Mouse (Mus musculus) limb, embryonic 11.5 days (tissue): ENCODE data around the gene Herc4. TPM values are rescaled to one million over a fixed set of nuclear protein-coding genes. Genes with fewer than 3 reads are reported as not detected.
"Not testable (repeated sequence)": the region's sequence is repeated elsewhere in the genome, so short reads cannot be mapped to it uniquely, and the experiment has no call there.

Experiments
- ATAC-seq: fragments of 200-750 bp; cut with Nextera tagmentation; 2 replicates; pipeline ENCODE4 v1.8.0; 2017; ENCODE audit warnings: low read depth; ENCODE audit not compliant: insufficient number of reproducible peaks, low FRiP score, low TSS enrichment
- DNase-seq: peaks from one replicate; pipeline ENCODE4 v3.0.0-alpha.2; 2015; ENCODE audit warnings: low spot score
- H3K27ac ChIP-seq: fragments of 300-500 bp; sonication (generic); replicated peaks from 2 replicates; pipeline ENCODE4 v1.5.1; 2014; ENCODE audit warnings: low read depth, mild to moderate bottlenecking, low read length
- H3K27me3 ChIP-seq: fragments of 300-500 bp; sonication (generic); 2 replicates; pipeline ENCODE4 v1.6.1; 2014; ENCODE audit warnings: mild to moderate bottlenecking, low read length, mixed read lengths; ENCODE audit not compliant: control insufficient read depth, insufficient read depth
- H3K36me3 ChIP-seq: fragments of 300-500 bp; sonication (generic); 2 replicates; pipeline ENCODE4 v1.6.1; 2014; ENCODE audit warnings: mild to moderate bottlenecking, low read length, moderate library complexity, mixed read lengths; ENCODE audit not compliant: control insufficient read depth, insufficient read depth
- H3K4me1 ChIP-seq: fragments of 300-500 bp; sonication (generic); 2 replicates; pipeline ENCODE4 v1.6.1; 2014; ENCODE audit warnings: low read length, mixed read lengths; ENCODE audit not compliant: control insufficient read depth, insufficient read depth
- H3K4me2 ChIP-seq: fragments of 300-500 bp; sonication (generic); 2 replicates; pipeline ENCODE4 v1.6.1; 2014; ENCODE audit warnings: low read depth, mild to moderate bottlenecking, moderate library complexity; ENCODE audit not compliant: severe bottlenecking
- H3K4me3 ChIP-seq: fragments of 300-500 bp; sonication (generic); 2 replicates; pipeline ENCODE4 v1.5.1; 2014; ENCODE audit warnings: low read depth, low read length
- H3K9ac ChIP-seq: fragments of 300-500 bp; sonication (generic); 2 replicates; pipeline ENCODE4 v1.6.1; 2014; ENCODE audit warnings: mild to moderate bottlenecking, low read length
- H3K9me3 ChIP-seq: fragments of 300-500 bp; sonication (generic); 2 replicates; pipeline ENCODE4 v1.6.1; 2016; ENCODE audit warnings: low read length; ENCODE audit not compliant: control insufficient read depth
- WGBS: fragments of 180-500 bp; shearing (Covaris S2); extraction: QIAGEN DNeasy Blood & Tissue Kit; methylation state at CpG from one replicate; pipeline ENCODE4 v1.1.7; 2014; 5-methylcytosine and 5-hydroxymethylcytosine counted together
- polyA plus RNA-seq: library from polyadenylated mRNA; unstranded; fragments of >200 nt; fragmentation: Nextera tagmentation; extraction: Ambion mirVana; gene quantifications from 2 replicates; pipeline ENCODE4 v1.2.1, GENCODE M21; 2014

Gene Herc4
- polyA plus RNA-seq, 1 experiment from 2014 or later, result 50.8 TPM

DNA sequence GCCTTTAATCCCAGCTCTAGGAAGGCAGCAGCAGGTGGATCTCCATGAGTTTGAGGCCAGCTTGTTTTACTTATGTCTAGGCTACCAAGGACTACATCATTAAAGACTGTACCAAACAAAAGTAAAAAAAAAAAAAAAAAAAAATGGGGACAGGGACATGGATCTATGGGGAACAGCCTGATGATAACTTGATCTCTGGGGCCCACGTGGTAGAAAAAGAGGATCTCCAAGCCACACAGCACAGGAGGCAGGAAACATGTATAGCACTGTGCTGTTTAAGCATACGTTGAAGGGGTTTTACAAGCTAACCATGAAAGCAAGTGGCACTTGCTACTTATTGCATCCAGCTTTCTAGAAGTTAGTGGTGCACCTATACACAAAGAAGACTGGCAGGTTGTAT is 97.7 kb downstream of the Herc4 start:
- no peak for DNase-seq
- no peaks in the 10 kb centered on the region for H3K27me3 ChIP-seq
- 83% methylated on average over 2 of the region's 2 CpGs for WGBS
- peaks cover under 1% of the 10 kb centered on the region; the same call in 1 of the 2 replicates for H3K36me3 ChIP-seq
- peaks cover 6% of the 10 kb centered on the region; the same call in 1 of the 2 replicates for H3K4me1 ChIP-seq
- no peak for ATAC-seq
- H3K4me3 ChIP-seq, result no peak overlapping the region
- H3K9me3 ChIP-seq, result no peaks in the 10 kb centered on the region
- no peak overlapping the region for H3K4me2 ChIP-seq
- no peak overlapping the region for H3K27ac ChIP-seq
- no peak overlapping the region for H3K9ac ChIP-seq

DNA sequence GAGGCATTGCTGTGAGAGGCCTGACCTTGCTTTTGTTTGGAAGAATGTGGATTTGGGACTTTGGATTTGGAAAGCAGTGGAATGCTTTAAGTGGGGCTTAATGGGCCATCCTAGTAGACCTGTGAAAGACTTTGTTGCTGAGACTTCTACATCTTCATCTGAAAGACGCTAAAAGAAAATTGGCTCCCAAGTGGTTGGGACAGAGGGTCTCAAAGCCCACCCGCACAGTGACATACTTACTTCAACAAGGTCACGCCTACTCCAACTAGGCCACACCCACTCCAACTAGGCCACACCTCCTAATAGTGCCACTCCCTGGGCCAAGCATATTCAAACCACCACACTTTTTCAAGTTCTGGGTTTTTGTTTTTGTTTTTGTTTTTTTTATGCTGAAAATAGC is 101.1 kb downstream of the Herc4 start:
- DNase-seq (no peak), ATAC-seq (no peak)
- no peak overlapping the region for H3K4me3 ChIP-seq
- WGBS, result 95% methylated on average over 3 of the region's 3 CpGs
- no peak overlapping the region for H3K9ac ChIP-seq
- no peak overlapping the region for H3K4me2 ChIP-seq
- H3K4me1 ChIP-seq, result no peaks in the 10 kb centered on the region
- no peaks in the 10 kb centered on the region for H3K27me3 ChIP-seq
- no peak overlapping the region for H3K27ac ChIP-seq
- no peaks in the 10 kb centered on the region for H3K36me3 ChIP-seq
- H3K9me3 ChIP-seq, result no peaks in the 10 kb centered on the region

DNA sequence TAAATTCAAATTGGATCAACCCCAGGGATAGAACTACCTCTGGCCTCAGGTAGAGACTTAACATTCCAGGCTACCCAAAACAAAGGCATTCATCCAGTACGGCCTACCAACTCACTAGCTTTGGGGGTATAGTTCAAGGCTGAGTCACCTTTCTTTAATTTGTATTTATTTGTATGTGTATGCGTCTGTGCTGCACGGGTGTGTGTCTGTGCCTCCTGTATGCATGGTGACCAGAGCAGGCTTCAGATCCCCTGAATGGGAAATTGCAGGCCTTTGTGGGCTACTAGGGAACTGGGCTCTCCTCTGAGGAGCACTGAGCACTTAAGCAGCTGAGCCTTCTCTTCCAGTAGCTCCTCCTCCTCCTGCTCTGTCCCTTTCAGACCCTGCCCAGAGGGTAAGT is 104.7 kb downstream of the Herc4 start:
- no peak overlapping the region for H3K4me2 ChIP-seq
- no peak for ATAC-seq

DNA sequence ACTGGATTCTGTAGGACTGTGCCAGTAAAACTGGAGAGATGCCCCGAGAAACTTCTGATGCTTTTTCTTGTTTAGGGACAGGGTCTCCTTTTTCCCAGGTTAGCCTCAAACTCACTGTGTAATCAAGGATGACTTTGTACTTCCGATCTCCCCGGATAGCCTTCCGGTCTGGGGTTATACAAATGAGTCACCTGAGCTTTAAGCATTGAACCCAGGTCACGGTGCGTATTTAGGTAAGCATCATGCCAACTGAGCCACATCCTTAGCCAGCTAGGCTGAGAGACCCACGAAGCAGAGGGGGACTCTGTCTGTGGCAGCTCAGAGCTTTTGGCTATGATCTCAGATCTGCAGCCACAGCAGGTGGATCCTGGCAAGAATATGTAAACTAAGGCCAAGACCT is 107.1 kb downstream of the Herc4 start:
- 92% methylated on average over 7 of the region's 7 CpGs for WGBS

More for the DNA sequence above, 104.7 kb downstream of the Herc4 start:
- H3K4me3 ChIP-seq, result no peak overlapping the region
- no peak overlapping the region for H3K27ac ChIP-seq
- H3K4me1 ChIP-seq, result no peaks in the 10 kb centered on the region
- no peaks in the 10 kb centered on the region for H3K9me3 ChIP-seq
- no peaks in the 10 kb centered on the region for H3K27me3 ChIP-seq
- H3K9ac ChIP-seq, result no peak overlapping the region
- DNase-seq, result no peak
- no peaks in the 10 kb centered on the region for H3K36me3 ChIP-seq
- WGBS, result 75% methylated on average over 3 of the region's 3 CpGs

DNA sequence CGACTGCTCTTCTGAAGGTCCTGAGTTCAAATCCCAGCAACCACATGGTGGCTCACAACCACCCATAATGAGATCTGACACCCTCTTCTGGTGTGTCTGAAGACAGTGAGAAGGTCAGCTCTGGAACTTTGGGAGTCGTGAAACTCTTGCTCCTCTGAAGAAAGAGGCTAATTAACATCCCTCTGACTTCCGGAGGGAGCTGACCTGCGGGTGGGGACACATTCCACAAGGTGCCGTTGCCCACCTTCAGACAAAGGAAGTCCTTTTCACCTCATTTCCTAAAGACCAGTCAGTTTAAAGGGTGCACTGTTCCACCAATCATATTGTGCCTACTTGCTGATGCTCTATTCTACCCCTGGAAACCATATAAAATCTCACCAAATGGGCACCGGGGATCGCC is 107.5 kb downstream of the Herc4 start:
- H3K27ac ChIP-seq, H3K9me3 ChIP-seq, H3K27me3 ChIP-seq, DNase-seq, H3K4me2 ChIP-seq, ATAC-seq, H3K4me3 ChIP-seq, H3K36me3 ChIP-seq, H3K9ac ChIP-seq, H3K4me1 ChIP-seq: not testable (repeated sequence)
- WGBS, result 85% methylated on average over 7 of the region's 7 CpGs

More for the DNA sequence above, 107.1 kb downstream of the Herc4 start:
- no peak for DNase-seq
- H3K4me3 ChIP-seq, result no peak overlapping the region
- H3K9me3 ChIP-seq, result no peaks in the 10 kb centered on the region
- H3K4me2 ChIP-seq, result no peak overlapping the region
- no peaks in the 10 kb centered on the region for H3K27me3 ChIP-seq
- no peak overlapping the region for H3K9ac ChIP-seq
- H3K4me1 ChIP-seq, result no peaks in the 10 kb centered on the region
- no peak for ATAC-seq
- no peak overlapping the region for H3K27ac ChIP-seq
- no peaks in the 10 kb centered on the region for H3K36me3 ChIP-seq

DNA sequence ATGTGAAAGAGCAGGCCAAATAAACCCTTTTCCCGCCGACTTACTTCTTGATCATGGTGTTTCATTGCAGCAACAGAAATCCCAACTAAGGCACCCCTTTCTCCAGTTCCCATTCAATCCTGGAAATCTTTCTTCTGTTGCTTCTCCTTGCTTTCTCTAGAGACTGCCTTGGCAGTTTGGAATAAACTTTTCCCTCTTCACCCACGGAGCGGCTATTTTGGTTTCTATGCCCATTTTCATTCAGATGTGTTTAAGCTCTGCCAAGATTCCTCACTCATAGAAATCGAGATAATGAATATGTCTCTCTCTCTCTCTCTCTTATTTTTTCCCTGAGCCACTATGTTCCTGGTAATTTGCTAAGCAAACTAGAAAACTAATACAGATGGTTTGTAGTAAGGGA is 108.5 kb downstream of the Herc4 start:
- DNase-seq, result no peak
- Histone ChIP-seq H3K36me3 (no peaks in the 10 kb centered on the region), H3K9me3 (no peaks in the 10 kb centered on the region), H3K27ac (no peak overlapping the region), H3K4me1 (no peaks in the 10 kb centered on the region), H3K4me2 (no peak overlapping the region), H3K9ac (no peak overlapping the region), H3K4me3 (no peak overlapping the region), H3K27me3 (no peaks in the 10 kb centered on the region)
- ATAC-seq, result no peak
- 90% methylated on average over 5 of the region's 5 CpGs for WGBS

DNA sequence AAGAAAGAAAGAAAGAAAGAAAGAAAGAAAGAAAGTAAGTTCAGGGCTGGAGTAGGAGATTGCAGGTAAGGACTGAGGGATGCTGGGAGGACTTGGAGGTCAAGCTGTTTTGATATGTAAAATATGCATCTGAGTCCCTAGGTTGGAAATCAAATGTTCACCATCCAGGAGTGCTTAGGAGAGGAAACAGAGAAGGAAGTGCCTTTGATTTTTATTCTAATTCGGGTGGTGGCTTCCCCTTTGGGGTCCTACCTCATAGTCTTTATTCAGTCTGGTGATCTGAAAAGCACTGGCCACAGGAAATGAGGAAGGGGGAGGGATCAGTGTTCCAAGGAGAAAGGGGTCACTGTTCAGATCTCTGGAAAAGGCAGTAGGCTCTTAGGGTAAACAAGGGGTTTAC is 116.9 kb downstream of the Herc4 start:
- ATAC-seq, result no peak
- no peak overlapping the region for H3K27ac ChIP-seq
- no peak overlapping the region for H3K4me3 ChIP-seq
- H3K27me3 ChIP-seq, result no peaks in the 10 kb centered on the region
- H3K9ac ChIP-seq, result no peak overlapping the region
- no peaks in the 10 kb centered on the region for H3K36me3 ChIP-seq
- H3K4me1 ChIP-seq, result no peaks in the 10 kb centered on the region
- 61% methylated on average over 1 of the region's 1 CpGs for WGBS
- no peak for DNase-seq
- no peaks in the 10 kb centered on the region for H3K9me3 ChIP-seq
- no peak overlapping the region for H3K4me2 ChIP-seq

DNA sequence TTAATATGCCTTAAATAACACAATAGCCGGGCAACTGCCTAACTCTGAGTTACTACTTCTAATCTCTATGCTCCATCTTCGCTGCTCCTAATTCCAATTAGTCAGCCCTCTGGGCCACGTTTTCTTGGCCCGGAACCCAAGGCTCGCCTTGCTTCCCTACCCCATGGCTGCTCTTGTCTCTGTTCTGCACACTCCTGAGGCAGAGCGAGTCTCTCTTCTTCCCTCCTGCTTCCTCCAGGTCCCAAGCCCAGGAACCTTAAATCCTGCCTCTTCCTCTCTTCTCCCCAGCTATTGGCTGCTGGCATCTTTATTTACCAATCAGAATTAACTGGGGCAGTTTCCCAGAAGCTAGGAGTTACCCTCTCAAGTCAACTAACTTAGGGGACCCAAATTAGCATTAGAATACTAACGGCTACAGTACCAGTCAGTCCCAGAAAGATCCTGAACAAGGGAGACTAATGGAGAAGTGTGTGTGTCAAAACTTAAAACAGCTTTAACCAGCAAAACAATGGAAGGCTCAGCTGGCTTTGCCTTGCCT is 122.4 kb downstream of the Herc4 start:
- ATAC-seq (no peak), DNase-seq (no peak)
- Histone ChIP-seq H3K9me3 (no peaks in the 10 kb centered on the region), H3K4me2 (no peak overlapping the region), H3K27ac (no peak overlapping the region), H3K4me1 (no peaks in the 10 kb centered on the region), H3K27me3 (no peaks in the 10 kb centered on the region), H3K9ac (no peak overlapping the region), H3K36me3 (no peaks in the 10 kb centered on the region), H3K4me3 (no peak overlapping the region)
- 63% methylated on average over 7 of the region's 7 CpGs for WGBS

DNA sequence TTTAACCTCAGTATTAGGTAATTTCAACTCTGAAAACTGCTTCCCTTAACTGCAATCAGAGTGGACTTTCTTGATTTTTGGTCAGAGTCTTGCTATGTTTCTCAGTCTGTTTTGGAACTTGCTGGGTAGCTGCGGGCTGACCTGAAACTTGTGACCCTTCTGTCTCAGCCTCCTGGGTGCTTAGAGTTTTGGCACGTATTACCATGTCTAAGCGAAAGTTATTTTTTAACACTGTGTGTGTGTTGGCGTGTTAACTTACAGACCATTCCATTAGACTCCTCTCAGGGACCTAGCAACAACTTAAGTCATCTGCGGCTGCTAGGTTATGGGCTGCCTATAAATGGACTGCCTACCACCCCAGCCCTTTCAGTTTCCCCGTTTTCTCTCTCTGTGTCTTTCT is 123.8 kb downstream of the Herc4 start:
- 85% methylated on average over 6 of the region's 6 CpGs for WGBS
- H3K4me3 ChIP-seq, result no peak overlapping the region
- no peaks in the 10 kb centered on the region for H3K4me1 ChIP-seq
- no peaks in the 10 kb centered on the region for H3K27me3 ChIP-seq
- H3K36me3 ChIP-seq, result no peaks in the 10 kb centered on the region
- H3K9me3 ChIP-seq, result no peaks in the 10 kb centered on the region
- H3K9ac ChIP-seq, result no peak overlapping the region
- DNase-seq (no peak), ATAC-seq (no peak)
- no peak overlapping the region for H3K4me2 ChIP-seq
- H3K27ac ChIP-seq, result no peak overlapping the region
